Mouse (Mus musculus): ENCODE measurements around the gene Bpifb3. TPM values are rescaled to one million over a fixed set of nuclear protein-coding genes. Genes with fewer than 3 reads are reported as not detected.

The Bpifb3 gene
- polyA plus RNA-seq, 1 experiment from 2014 or later = 0.05 TPM

DNA sequence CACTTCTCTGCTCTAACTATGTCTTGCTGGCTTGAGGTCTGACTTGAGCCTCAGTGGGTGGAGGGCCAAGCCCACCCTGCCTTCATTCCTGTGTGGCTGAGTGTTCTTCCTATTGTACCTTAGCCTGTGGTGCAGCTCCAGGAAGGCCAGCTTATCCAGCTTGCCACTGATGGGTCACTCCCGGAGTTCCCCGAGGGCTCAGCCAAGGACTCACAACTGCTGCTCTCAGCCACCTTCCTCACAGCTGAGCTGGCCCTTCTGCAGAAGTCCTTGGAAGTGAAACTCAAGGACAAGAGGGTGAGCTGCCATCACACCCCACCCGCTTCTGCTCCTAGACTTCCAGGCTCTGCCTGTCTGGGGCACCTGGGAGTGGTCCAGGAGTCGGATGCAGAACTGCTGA is 11.4 kb upstream of the Bpifb3 start:
- Histone ChIP-seq H3K4me1 (replicated peaks; ENCODE audit: control insufficient read depth, insufficient read depth) (no peaks in the 10 kb centered on the region), H3K27me3 (ENCODE audit: control insufficient read depth, insufficient read depth, low read length) (no peaks in the 10 kb centered on the region), H3K4me2 (replicated peaks; ENCODE audit: low read depth) (no peak overlapping the region), H3K4me3 (ENCODE audit: low read depth, low read length) (no peak overlapping the region), H3K9ac (ENCODE audit: low read length) (no peak overlapping the region), H3K9me3 (ENCODE audit: control insufficient read depth, low read length) (no peaks in the 10 kb centered on the region), H3K36me3 (ENCODE audit: control insufficient read depth, insufficient read depth, low read length) (no peaks in the 10 kb centered on the region), H3K27ac (replicated peaks) (no peak overlapping the region)
- DNase-seq (ENCODE audit: low spot score) = no peak
- no peak for ATAC-seq (ENCODE audit: low FRiP score, low TSS enrichment)
- 82% methylated on average over 4 of the region's 4 CpGs for WGBS
- no peak for TF ChIP-seq CTCF (IDR thresholded peaks at IDR 0.05; ENCODE audit: low read depth)
- no peak for TF ChIP-seq EP300 (optimal IDR thresholded peaks at IDR 0.05)

DNA sequence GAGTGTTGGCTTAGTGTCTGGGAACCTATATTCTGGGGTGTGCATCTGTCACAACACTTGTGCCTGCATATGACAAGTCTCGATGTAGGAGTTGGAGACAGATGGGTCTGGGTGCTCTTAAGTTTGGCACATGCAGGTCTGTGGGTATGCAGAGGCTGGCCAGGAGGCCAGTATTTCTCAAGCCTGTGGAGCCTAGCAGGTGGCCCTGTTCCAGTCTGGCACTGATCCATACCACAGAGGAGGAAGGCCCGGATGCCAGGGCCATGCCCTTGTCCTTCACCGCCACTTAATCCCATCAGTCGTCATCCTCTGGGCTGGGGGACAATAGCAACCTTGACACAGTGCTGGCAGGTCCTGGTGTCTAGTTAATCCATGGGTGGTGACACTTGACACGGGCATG is 3.9 kb upstream of the Bpifb3 start:
- H3K9ac ChIP-seq (ENCODE audit: low read length) = no peak overlapping the region
- DNase-seq (ENCODE audit: low spot score) (no peak), ATAC-seq (ENCODE audit: low FRiP score, low TSS enrichment) (no peak)
- no peaks in the 10 kb centered on the region for H3K27me3 ChIP-seq (ENCODE audit: control insufficient read depth, insufficient read depth, low read length)
- no peak for TF ChIP-seq EP300 (optimal IDR thresholded peaks at IDR 0.05)
- TF ChIP-seq CTCF (IDR thresholded peaks at IDR 0.05; ENCODE audit: low read depth) = no peak
- H3K4me1 ChIP-seq (replicated peaks; ENCODE audit: control insufficient read depth, insufficient read depth) = no peaks in the 10 kb centered on the region
- no peaks in the 10 kb centered on the region for H3K36me3 ChIP-seq (ENCODE audit: control insufficient read depth, insufficient read depth, low read length)
- no peak overlapping the region for H3K4me3 ChIP-seq (ENCODE audit: low read depth, low read length)
- no peak overlapping the region for H3K27ac ChIP-seq (replicated peaks)
- H3K9me3 ChIP-seq (ENCODE audit: control insufficient read depth, low read length) = no peaks in the 10 kb centered on the region
- H3K4me2 ChIP-seq (replicated peaks; ENCODE audit: low read depth) = no peak overlapping the region
- WGBS = 49% methylated on average over 5 of the region's 5 CpGs

DNA sequence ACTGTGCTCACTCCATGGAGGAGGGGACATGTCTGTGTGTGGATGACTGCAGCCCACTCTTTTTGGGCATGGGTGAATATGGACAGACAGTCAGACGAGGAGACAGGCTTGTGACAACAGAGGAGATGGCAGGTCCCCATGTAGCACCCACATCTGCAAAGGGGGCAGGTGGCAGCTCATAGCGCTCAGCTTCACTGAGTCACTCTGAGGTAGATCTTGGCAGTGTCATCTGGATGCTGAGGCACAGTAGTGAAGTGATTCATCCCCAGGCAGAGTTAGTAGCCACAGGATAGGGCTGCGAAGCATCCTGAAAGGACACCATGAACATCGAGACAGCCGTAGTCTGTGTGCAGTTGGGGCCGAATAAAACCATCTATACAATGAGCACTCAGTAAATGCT is 3.2 kb downstream of the Bpifb3 start:
- DNase-seq (ENCODE audit: low spot score) (no peak), ATAC-seq (ENCODE audit: low FRiP score, low TSS enrichment) (no peak)
- Histone ChIP-seq H3K9ac (ENCODE audit: low read length) (no peak overlapping the region), H3K27ac (replicated peaks) (no peak overlapping the region), H3K4me3 (ENCODE audit: low read depth, low read length) (no peak overlapping the region), H3K4me2 (replicated peaks; ENCODE audit: low read depth) (no peak overlapping the region), H3K27me3 (ENCODE audit: control insufficient read depth, insufficient read depth, low read length) (no peaks in the 10 kb centered on the region), H3K4me1 (replicated peaks; ENCODE audit: control insufficient read depth, insufficient read depth) (no peaks in the 10 kb centered on the region), H3K36me3 (ENCODE audit: control insufficient read depth, insufficient read depth, low read length) (no peaks in the 10 kb centered on the region), H3K9me3 (ENCODE audit: control insufficient read depth, low read length) (no peaks in the 10 kb centered on the region)
- 82% methylated on average over 6 of the region's 6 CpGs for WGBS
- TF ChIP-seq EP300 (optimal IDR thresholded peaks at IDR 0.05) (no peak), CTCF (IDR thresholded peaks at IDR 0.05; ENCODE audit: low read depth) (no peak)

DNA sequence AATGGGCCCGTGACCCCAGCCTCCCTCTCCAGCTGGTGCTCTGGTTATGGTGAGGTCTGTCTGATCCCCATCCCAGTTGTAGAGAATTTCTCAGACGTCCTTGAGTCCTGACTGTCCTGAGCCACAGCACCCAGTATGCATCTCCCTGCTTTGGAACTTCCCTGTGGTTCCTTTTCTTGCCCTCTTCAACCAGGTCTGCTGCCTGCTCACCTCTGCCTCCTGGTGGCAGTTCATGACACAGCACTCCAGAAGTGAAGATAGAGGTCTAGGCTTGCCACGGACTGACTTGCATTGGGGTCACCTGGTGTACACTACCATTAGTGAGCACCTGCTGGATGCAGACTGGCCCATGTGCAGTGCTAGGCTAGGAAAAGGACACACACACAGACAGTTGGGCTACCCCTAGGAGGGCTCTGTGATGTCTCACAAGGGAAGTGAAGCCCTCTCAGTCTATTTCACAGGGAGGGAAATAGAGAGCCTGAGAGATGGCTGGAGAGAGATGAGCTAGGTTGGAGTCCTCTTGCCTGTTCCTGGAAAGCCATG is 11.9 kb downstream of the Bpifb3 start:
- peak; percentile 71 for DNase-seq (ENCODE audit: low spot score)
- TF ChIP-seq CTCF (IDR thresholded peaks at IDR 0.05; ENCODE audit: low read depth) (peak; percentile 97), EP300 (optimal IDR thresholded peaks at IDR 0.05) (no peak)
- H3K4me2 ChIP-seq (replicated peaks; ENCODE audit: low read depth) = no peak overlapping the region
- no peaks in the 10 kb centered on the region for H3K9me3 ChIP-seq (ENCODE audit: control insufficient read depth, low read length)
- H3K4me3 ChIP-seq (ENCODE audit: low read depth, low read length) = no peak overlapping the region
- ATAC-seq (ENCODE audit: low FRiP score, low TSS enrichment) = peak; percentile 31; the same call in 1 of the 2 replicates
- no peaks in the 10 kb centered on the region for H3K27me3 ChIP-seq (ENCODE audit: control insufficient read depth, insufficient read depth, low read length)
- no peaks in the 10 kb centered on the region for H3K36me3 ChIP-seq (ENCODE audit: control insufficient read depth, insufficient read depth, low read length)
- H3K9ac ChIP-seq (ENCODE audit: low read length) = no peak overlapping the region
- 47% methylated on average over 3 of the region's 3 CpGs for WGBS
- H3K4me1 ChIP-seq (replicated peaks; ENCODE audit: control insufficient read depth, insufficient read depth) = no peaks in the 10 kb centered on the region
- no peak overlapping the region for H3K27ac ChIP-seq (replicated peaks)

DNA sequence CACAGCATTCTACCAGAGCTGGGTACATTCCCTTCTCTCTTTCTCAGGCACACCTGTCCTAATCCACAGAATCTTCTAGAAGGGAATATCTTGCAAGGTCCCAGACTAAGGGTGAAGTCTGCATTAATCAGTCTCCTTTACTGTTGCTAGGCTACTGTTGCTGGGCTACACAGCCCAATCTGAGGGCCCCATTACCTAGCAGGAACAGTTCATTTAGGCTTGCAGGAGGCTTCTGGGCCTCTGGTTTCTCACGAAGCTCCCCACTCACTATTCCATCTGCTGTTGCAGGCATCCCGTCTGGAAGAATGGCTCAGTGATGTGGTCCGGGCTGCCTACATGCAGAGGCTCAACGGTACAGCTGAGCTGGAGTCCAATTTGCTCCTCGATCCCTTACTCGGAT is 13.1 kb downstream of the Bpifb3 start:
- Histone ChIP-seq H3K9ac (ENCODE audit: low read length) (no peak overlapping the region), H3K9me3 (ENCODE audit: control insufficient read depth, low read length) (no peaks in the 10 kb centered on the region), H3K4me1 (replicated peaks; ENCODE audit: control insufficient read depth, insufficient read depth) (no peaks in the 10 kb centered on the region), H3K4me3 (ENCODE audit: low read depth, low read length) (no peak overlapping the region), H3K27ac (replicated peaks) (no peak overlapping the region), H3K27me3 (ENCODE audit: control insufficient read depth, insufficient read depth, low read length) (no peaks in the 10 kb centered on the region), H3K4me2 (replicated peaks; ENCODE audit: low read depth) (no peak overlapping the region), H3K36me3 (ENCODE audit: control insufficient read depth, insufficient read depth, low read length) (no peaks in the 10 kb centered on the region)
- DNase-seq (ENCODE audit: low spot score) = no peak
- 71% methylated on average over 6 of the region's 6 CpGs for WGBS
- no peak for TF ChIP-seq CTCF (IDR thresholded peaks at IDR 0.05; ENCODE audit: low read depth)
- no peak for TF ChIP-seq EP300 (optimal IDR thresholded peaks at IDR 0.05)
- ATAC-seq (ENCODE audit: low FRiP score, low TSS enrichment) = no peak

DNA sequence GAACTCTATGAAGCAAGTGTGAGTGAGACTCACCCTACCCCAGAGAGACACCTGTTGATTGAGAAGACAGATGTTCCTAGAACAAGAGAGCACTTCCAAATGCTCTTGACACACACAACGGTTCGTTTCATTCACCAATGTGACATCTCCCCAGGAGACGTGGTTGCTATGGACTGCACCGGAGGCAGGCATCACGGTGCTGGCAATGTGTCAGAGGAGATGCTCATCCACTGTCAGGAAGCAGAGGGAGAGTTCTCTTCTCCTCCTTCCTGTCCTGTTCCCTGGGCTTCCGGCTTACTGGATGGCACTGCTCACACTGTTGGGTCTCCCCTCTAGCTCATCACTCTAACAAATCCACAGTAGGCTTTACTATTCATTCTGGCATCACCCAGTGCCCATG is 15.3 kb downstream of the Bpifb3 start:
- Histone ChIP-seq H3K4me2 (replicated peaks; ENCODE audit: low read depth) (no peak overlapping the region), H3K4me1 (replicated peaks; ENCODE audit: control insufficient read depth, insufficient read depth) (no peaks in the 10 kb centered on the region), H3K27me3 (ENCODE audit: control insufficient read depth, insufficient read depth, low read length) (no peaks in the 10 kb centered on the region), H3K9me3 (ENCODE audit: control insufficient read depth, low read length) (no peaks in the 10 kb centered on the region), H3K27ac (replicated peaks) (no peak overlapping the region), H3K36me3 (ENCODE audit: control insufficient read depth, insufficient read depth, low read length) (no peaks in the 10 kb centered on the region), H3K9ac (ENCODE audit: low read length) (no peak overlapping the region), H3K4me3 (ENCODE audit: low read depth, low read length) (no peak overlapping the region)
- no peak for ATAC-seq (ENCODE audit: low FRiP score, low TSS enrichment)
- 76% methylated on average over 6 of the region's 6 CpGs for WGBS
- TF ChIP-seq EP300 (optimal IDR thresholded peaks at IDR 0.05) (no peak), CTCF (IDR thresholded peaks at IDR 0.05; ENCODE audit: low read depth) (no peak)
- no peak for DNase-seq (ENCODE audit: low spot score)
